Mouse (Mus musculus): ENCODE results near the gene Iffo1. TPM values are rescaled to one million over a fixed set of nuclear protein-coding genes. Genes with fewer than 3 reads are reported as not detected.
A peak's percentile ranks its signal among the peaks of the same experiment; 100 is the strongest.
"Not testable (repeated sequence)": the region's sequence is repeated elsewhere in the genome, so short reads cannot be mapped to it uniquely, and the experiment has no call there.

The Iffo1 gene
- polyA plus RNA-seq, 1 experiment: 62.9 TPM

GRCm38 (mm10) chr6:125160854-125161760 is 16.1 kb downstream of the Iffo1 start:
- Histone ChIP-seq H3K4me1 (ENCODE audit: control insufficient read depth, insufficient read depth, low read length) (peaks cover 15% of the 10 kb centered on the region), H3K27ac (ENCODE audit: control insufficient read depth, insufficient read depth, low read depth, low read length) (peak overlapping the region; percentile 12; the same call in 1 of the 2 replicates)

DNA sequence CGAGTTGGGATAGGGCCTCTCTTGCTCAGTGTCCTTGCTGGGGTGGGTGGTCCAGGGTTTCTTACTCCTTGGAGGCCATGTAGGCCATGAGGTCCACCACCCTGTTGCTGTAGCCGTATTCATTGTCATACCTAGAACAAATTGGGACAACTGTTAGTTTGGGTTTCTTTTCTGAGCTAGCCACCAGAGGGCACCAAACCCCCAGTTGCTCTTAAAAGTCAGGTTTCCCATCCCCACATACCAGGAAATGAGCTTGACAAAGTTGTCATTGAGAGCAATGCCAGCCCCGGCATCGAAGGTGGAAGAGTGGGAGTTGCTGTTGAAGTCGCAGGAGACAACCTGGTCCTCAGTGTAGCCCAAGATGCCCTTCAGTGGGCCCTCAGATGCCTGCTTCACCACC is 16.9 kb downstream of the Iffo1 start:
- H3K4me3 ChIP-seq (ENCODE audit: control insufficient read depth, low read depth, low read length); H3K27ac ChIP-seq (ENCODE audit: control insufficient read depth, insufficient read depth, low read depth, low read length); H3K36me3 ChIP-seq (ENCODE audit: control insufficient read depth, insufficient read depth, low read length); H3K27me3 ChIP-seq (ENCODE audit: control insufficient read depth, insufficient read depth, low read length): not testable (repeated sequence)
- H3K4me1 ChIP-seq (ENCODE audit: control insufficient read depth, insufficient read depth, low read length): peaks cover 21% of the 10 kb centered on the region

More at GRCm38 (mm10) chr6:125160854-125161760, 16.1 kb downstream of the Iffo1 start:
- Histone ChIP-seq H3K4me3 (ENCODE audit: control insufficient read depth, low read depth, low read length) (no peak overlapping the region), H3K36me3 (ENCODE audit: control insufficient read depth, insufficient read depth, low read length) (peaks cover 3% of the 10 kb centered on the region), H3K27me3 (ENCODE audit: control insufficient read depth, insufficient read depth, low read length) (no peaks in the 10 kb centered on the region)
- no peak for TF ChIP-seq POLR2A (IDR thresholded peaks at IDR 0.05; ENCODE audit: control insufficient read depth, low read depth, low read length)
- no peak for TF ChIP-seq CTCF (IDR thresholded peaks at IDR 0.05; ENCODE audit: control insufficient read depth, insufficient read depth, insufficient replicate concordance, low read depth, low read length)

- H3K4me3 ChIP-seq (ENCODE audit: control insufficient read depth, low read depth, low read length); H3K36me3 ChIP-seq (ENCODE audit: control insufficient read depth, insufficient read depth, low read length): not testable (repeated sequence)
Observed at GRCm38 (mm10) chr6:125162615-125163305, 17.7 kb downstream of the Iffo1 start.

DNA sequence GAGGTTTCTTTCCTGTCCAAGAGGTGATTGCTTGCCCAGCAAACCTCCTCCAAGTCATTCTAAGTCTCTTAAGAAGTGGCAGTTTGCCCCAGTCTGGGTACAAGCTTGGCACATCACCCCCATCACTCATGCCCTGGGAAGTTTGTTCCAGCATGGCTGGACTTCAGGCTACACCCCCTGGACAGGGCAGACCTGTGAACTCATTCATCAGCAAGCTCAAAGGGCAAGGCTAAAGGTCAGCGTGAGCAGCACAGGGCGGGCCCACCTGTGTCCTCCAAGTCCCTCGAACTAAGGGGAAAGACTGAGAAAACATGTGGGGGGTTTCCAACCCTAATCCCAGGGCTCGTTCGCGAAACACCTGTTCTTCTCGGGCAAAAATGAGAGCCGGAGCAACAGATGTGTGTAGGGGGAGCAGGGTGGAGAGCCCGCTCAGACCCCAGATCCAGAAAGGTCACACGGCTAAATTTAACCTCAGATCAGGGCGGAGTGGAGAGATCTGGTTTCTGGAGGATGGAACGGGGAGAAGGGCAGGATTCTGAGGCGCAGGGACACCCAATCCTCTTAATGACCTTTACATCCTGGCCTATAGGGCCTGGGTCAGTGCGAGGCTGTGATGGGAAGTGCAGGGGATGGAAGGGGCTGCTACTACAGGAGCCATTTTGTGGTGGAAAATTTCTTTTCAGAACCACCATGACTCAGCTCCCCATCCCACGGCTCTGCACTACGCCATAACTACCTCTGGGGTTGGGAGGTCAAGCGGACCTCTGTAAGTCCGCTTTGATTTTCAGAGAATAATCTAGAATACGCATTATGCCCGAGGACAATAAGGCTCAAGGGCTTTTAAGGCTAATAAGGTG is 19.0 kb downstream of the Iffo1 start:
- Histone ChIP-seq H3K4me1 (ENCODE audit: control insufficient read depth, insufficient read depth, low read length) (peaks cover 22% of the 10 kb centered on the region), H3K36me3 (ENCODE audit: control insufficient read depth, insufficient read depth, low read length) (peaks cover 4% of the 10 kb centered on the region; the same call in 1 of the 2 replicates), H3K4me3 (ENCODE audit: control insufficient read depth, low read depth, low read length) (peak overlapping the region; percentile 89), H3K27me3 (ENCODE audit: control insufficient read depth, insufficient read depth, low read length) (no peaks in the 10 kb centered on the region), H3K27ac (ENCODE audit: control insufficient read depth, insufficient read depth, low read depth, low read length) (peak overlapping the region; percentile 86; the same call in 1 of the 2 replicates)
- no peak for TF ChIP-seq POLR2A (IDR thresholded peaks at IDR 0.05; ENCODE audit: control insufficient read depth, low read depth, low read length)
- no peak for TF ChIP-seq CTCF (IDR thresholded peaks at IDR 0.05; ENCODE audit: control insufficient read depth, insufficient read depth, insufficient replicate concordance, low read depth, low read length)

More at GRCm38 (mm10) chr6:125162615-125163305, 17.7 kb downstream of the Iffo1 start:
- H3K27ac ChIP-seq (ENCODE audit: control insufficient read depth, insufficient read depth, low read depth, low read length); H3K27me3 ChIP-seq (ENCODE audit: control insufficient read depth, insufficient read depth, low read length): not testable (repeated sequence)
- H3K4me1 ChIP-seq (ENCODE audit: control insufficient read depth, insufficient read depth, low read length): peaks cover 22% of the 10 kb centered on the region

- Histone ChIP-seq H3K4me3 (ENCODE audit: control insufficient read depth, low read depth, low read length) (peak overlapping the region; percentile 89), H3K36me3 (ENCODE audit: control insufficient read depth, insufficient read depth, low read length) (peaks cover 3% of the 10 kb centered on the region; the same call in 1 of the 2 replicates), H3K27ac (ENCODE audit: control insufficient read depth, insufficient read depth, low read depth, low read length) (peak overlapping the region; percentile 86), H3K4me1 (ENCODE audit: control insufficient read depth, insufficient read depth, low read length) (peaks cover 22% of the 10 kb centered on the region), H3K27me3 (ENCODE audit: control insufficient read depth, insufficient read depth, low read length) (no peaks in the 10 kb centered on the region)
- TF ChIP-seq POLR2A (IDR thresholded peaks at IDR 0.05; ENCODE audit: control insufficient read depth, low read depth, low read length): no peak
- TF ChIP-seq CTCF (IDR thresholded peaks at IDR 0.05; ENCODE audit: control insufficient read depth, insufficient read depth, insufficient replicate concordance, low read depth, low read length): no peak
Observed at GRCm38 (mm10) chr6:125164672-125165327, 19.8 kb downstream of the Iffo1 start.

DNA sequence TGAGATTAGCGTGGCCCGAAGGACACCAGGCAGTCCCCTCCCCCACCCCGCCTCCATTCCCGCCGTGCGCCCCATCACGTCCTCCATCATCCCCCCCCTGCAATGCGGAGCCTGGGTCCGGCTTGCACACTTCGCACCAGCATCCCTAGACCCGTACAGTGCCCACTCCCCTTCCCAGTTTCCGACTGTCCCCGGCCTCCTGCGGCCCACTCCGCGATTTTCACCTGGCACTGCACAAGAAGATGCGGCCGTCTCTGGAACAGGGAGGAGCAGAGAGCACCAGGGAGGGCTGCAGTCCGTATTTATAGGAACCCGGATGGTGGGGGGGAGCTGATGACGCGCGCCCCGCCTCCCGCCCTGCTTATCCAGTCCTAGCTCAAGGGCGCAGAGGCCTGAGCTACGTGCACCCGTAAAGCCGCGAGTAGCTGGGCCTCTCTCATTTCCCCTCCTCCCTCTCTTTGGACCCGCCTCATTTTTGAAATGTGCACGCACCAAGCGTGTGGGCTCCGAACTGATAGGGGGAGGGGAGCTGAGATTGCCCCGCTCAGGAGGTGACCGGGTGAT is 20.4 kb downstream of the Iffo1 start:
- Histone ChIP-seq H3K27me3 (ENCODE audit: control insufficient read depth, insufficient read depth, low read length) (no peaks in the 10 kb centered on the region), H3K27ac (ENCODE audit: control insufficient read depth, insufficient read depth, low read depth, low read length) (peak overlapping the region; percentile 86), H3K36me3 (ENCODE audit: control insufficient read depth, insufficient read depth, low read length) (peaks cover 3% of the 10 kb centered on the region; the same call in 1 of the 2 replicates), H3K4me1 (ENCODE audit: control insufficient read depth, insufficient read depth, low read length) (peaks cover 22% of the 10 kb centered on the region), H3K4me3 (ENCODE audit: control insufficient read depth, low read depth, low read length) (peak overlapping the region; percentile 89)
- TF ChIP-seq CTCF (IDR thresholded peaks at IDR 0.05; ENCODE audit: control insufficient read depth, insufficient read depth, insufficient replicate concordance, low read depth, low read length): no peak
- TF ChIP-seq POLR2A (IDR thresholded peaks at IDR 0.05; ENCODE audit: control insufficient read depth, low read depth, low read length): peak; percentile 97

Measured in testis, adult 2 months (tissue).